Mouse (Mus musculus) midbrain, postnatal 0 days (tissue): ENCODE data around the gene 4933430I17Rik. TPM values are rescaled to one million over a fixed set of nuclear protein-coding genes. Genes with fewer than 3 reads are reported as not detected.

ENCODE experiments used
- ATAC-seq: fragments of 200-750 bp; cut with Nextera tagmentation; 2 replicates; pipeline ENCODE4 v1.8.0; 2017; ENCODE audit warnings: moderate number of reproducible peaks, mild to moderate bottlenecking, moderate TSS enrichment, moderate library complexity; ENCODE audit not compliant: low FRiP score
- DNase-seq: peaks from one replicate; pipeline ENCODE4 v3.0.0-alpha.2; 2015; ENCODE audit warnings: low spot score
- H3K27ac ChIP-seq: fragments of 300-500 bp; sonication (generic); 2 replicates; pipeline ENCODE4 v1.5.1; 2014; ENCODE audit warnings: low read depth, mild to moderate bottlenecking, low read length, mixed read lengths
- H3K27me3 ChIP-seq: fragments of 300-500 bp; sonication (generic); 2 replicates; pipeline ENCODE4 v1.6.1; 2014; ENCODE audit warnings: low read length, control low read depth, mixed read lengths; ENCODE audit not compliant: insufficient read depth
- H3K36me3 ChIP-seq: fragments of 300-500 bp; sonication (generic); 2 replicates; pipeline ENCODE4 v1.6.1; 2014; ENCODE audit warnings: low read length, control low read depth, mixed read lengths; ENCODE audit not compliant: insufficient read depth
- H3K4me1 ChIP-seq: fragments of 300-500 bp; sonication (generic); 2 replicates; pipeline ENCODE4 v1.6.1; 2014; ENCODE audit warnings: mild to moderate bottlenecking, control low read depth, antibody characterized with exemption, low read length, mixed read lengths; ENCODE audit not compliant: insufficient read depth
- H3K4me2 ChIP-seq: fragments of 300-500 bp; sonication (generic); 2 replicates; pipeline ENCODE4 v1.6.1; 2014; ENCODE audit warnings: low read depth, mild to moderate bottlenecking, low read length, mixed read lengths; ENCODE audit not compliant: poor library complexity, severe bottlenecking
- H3K4me3 ChIP-seq: fragments of 300-500 bp; sonication (generic); 2 replicates; pipeline ENCODE4 v1.5.1; 2014; ENCODE audit warnings: low read depth, mild to moderate bottlenecking, low read length, moderate library complexity
- H3K9ac ChIP-seq: fragments of 300-500 bp; sonication (generic); replicated peaks from 2 replicates; pipeline ENCODE4 v1.6.1; 2014; ENCODE audit warnings: mild to moderate bottlenecking, low read length, moderate library complexity, mixed read lengths; ENCODE audit not compliant: poor library complexity, severe bottlenecking
- H3K9me3 ChIP-seq: fragments of 300-500 bp; sonication (generic); 2 replicates; pipeline ENCODE4 v1.6.1; 2016; ENCODE audit warnings: low read length, control low read depth
- CTCF ChIP-seq: IDR thresholded peaks from 2 replicates; pipeline ENCODE4 v1.5.1; 2016; ENCODE audit warnings: antibody characterized with exemption, mild to moderate bottlenecking
- WGBS: fragments of 180-500 bp; shearing (Covaris S2); extraction: QIAGEN DNeasy Blood & Tissue Kit; methylation state at CpG from one replicate; pipeline ENCODE4 v1.1.7; 2014; 5-methylcytosine and 5-hydroxymethylcytosine counted together
- polyA plus RNA-seq: library from polyadenylated mRNA; unstranded; fragments of >200 nt; fragmentation: Nextera tagmentation; extraction: Ambion mirVana; gene quantifications from 2 replicates; pipeline ENCODE4 v1.2.1, GENCODE M21; 2015
- total RNA-seq: library from RNA; depleted of rRNA; stranded (reverse); fragments of >200 nt; gene quantifications from 2 replicates; pipeline ENCODE4 v1.2.3, GENCODE M21; 2014

4933430I17Rik gene
- total and polyA plus RNA-seq, 2 experiments from 2014 or later, result 0.38 to 0.80 TPM

DNA sequence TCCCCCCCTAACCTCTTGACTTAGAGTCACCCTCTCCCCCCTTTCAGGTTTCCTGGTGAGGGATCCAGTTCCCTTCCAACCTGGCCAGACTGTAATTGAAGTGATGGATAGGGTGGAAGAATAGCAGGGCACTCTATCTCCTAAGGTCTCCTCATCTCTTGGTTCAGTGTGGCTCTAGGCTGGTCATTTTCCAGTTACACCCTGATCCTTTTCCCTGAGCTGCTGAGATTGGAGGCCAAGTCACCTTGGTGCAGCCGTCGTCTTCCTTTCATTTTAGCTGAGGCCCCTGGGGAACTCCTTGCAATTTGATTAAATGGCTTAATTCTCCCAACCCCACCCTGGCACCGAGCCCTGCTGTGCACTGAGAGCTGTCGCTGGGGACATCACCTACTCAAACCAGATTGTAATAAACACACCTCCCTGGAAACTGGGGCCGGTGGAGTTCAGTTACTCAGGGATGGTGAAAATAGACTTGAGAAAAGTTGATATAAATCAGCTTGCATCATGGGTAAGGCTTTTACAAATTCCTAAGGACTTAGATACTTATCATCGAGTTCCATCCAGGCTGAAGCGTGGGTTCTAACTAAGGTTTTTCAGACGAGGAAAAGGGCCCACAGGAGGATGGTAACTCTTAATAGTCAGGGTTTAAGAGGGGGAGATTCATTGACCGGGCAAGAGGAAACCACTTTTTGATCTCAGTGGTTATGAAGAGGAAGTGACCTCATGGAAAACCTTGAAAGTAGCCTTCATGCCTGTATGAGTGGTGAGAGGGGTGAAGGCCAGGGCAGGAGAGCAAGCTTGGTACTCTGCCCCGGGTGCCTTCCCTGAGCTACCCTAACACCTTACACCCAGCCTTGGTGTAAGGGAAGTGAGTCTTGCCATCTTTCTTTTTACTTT is 44.2 kb upstream of the 4933430I17Rik start:
- H3K36me3 ChIP-seq, result no peaks in the 10 kb centered on the region
- no peak for TF ChIP-seq CTCF
- no peaks in the 10 kb centered on the region for H3K4me1 ChIP-seq
- H3K9ac ChIP-seq, result no peak overlapping the region
- H3K27me3 ChIP-seq, result 0 out of 2 replicates have a peak, but pooled peaks cover 4% of the 10 kb centered on the region
- H3K4me3 ChIP-seq, result no peak overlapping the region
- peak; percentile 21; the same call in 1 of the 2 replicates for ATAC-seq
- WGBS, result 46% methylated on average over 10 of the region's 10 CpGs
- H3K27ac ChIP-seq, result no peak overlapping the region
- no peak overlapping the region for H3K4me2 ChIP-seq
- no peak for DNase-seq
- H3K9me3 ChIP-seq, result no peaks in the 10 kb centered on the region

DNA sequence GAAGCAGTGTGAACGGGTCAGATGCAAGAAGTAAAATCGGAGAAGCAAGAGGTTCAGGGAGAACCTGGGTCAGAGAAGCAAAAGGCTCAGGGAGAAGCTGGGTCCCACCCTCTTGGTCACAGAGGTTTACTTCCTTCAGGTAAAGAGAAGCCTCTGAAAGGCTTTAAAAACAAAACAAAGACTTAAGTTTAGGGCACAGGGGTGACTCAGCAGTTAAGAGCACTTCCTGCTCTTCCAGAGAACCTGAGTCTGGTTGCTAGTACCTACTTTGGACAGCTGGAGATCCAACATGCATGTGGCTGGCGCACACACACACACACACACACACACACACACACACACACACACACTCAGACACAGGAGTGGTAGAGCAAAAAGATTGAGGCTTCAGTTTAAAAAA is 40.2 kb upstream of the 4933430I17Rik start:
- DNase-seq, result no peak
- ATAC-seq, result no peak
- no peaks in the 10 kb centered on the region for H3K36me3 ChIP-seq
- H3K9me3 ChIP-seq, result no peaks in the 10 kb centered on the region
- H3K27ac ChIP-seq, result no peak overlapping the region
- no peak overlapping the region for H3K9ac ChIP-seq
- TF ChIP-seq CTCF, result no peak
- WGBS, result 81% methylated on average over 3 of the region's 3 CpGs
- H3K27me3 ChIP-seq, result no peaks in the 10 kb centered on the region
- H3K4me3 ChIP-seq, result no peak overlapping the region
- no peaks in the 10 kb centered on the region for H3K4me1 ChIP-seq
- H3K4me2 ChIP-seq, result no peak overlapping the region

GRCm38 (mm10) chr4:62485450-62486161 is 39.6 kb upstream of the 4933430I17Rik start:
- no peak for DNase-seq
- Histone ChIP-seq H3K4me1 (no peaks in the 10 kb centered on the region), H3K9me3 (no peaks in the 10 kb centered on the region), H3K4me3 (no peak overlapping the region), H3K9ac (no peak overlapping the region), H3K27ac (no peak overlapping the region), H3K36me3 (no peaks in the 10 kb centered on the region), H3K27me3 (no peaks in the 10 kb centered on the region), H3K4me2 (no peak overlapping the region)
- ATAC-seq, result no peak
- WGBS, result 86% methylated on average over 8 of the region's 8 CpGs
- no peak for TF ChIP-seq CTCF

DNA sequence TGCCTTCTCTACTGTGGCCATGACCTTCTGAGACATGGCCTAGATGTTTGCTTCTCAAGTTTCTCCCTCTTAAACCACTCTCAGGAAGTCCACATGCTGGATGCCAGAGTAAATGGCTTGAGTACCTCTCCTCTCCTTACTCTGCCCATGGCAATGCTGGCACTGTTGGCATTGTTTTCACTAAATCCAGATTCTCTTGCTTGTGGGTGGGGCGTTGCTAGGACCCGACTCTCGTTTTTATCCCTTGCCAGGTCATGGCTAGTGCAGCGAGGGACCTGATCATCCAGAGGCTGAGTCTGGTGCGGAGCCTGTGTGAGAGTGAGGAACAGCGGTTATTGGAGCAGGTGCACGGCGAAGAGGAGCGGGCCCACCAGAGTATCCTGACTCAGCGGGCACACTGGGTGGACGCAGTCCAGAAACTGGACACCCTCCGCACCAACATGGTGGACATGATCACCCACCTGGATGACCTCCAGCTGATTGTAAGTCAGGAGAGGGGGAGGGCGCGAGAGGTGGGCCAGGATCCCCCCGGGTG is 38.9 kb upstream of the 4933430I17Rik start:
- no peak for ATAC-seq
- Histone ChIP-seq H3K4me2 (no peak overlapping the region), H3K4me3 (no peak overlapping the region), H3K4me1 (no peaks in the 10 kb centered on the region), H3K9me3 (no peaks in the 10 kb centered on the region), H3K36me3 (no peaks in the 10 kb centered on the region), H3K27ac (no peak overlapping the region), H3K27me3 (no peaks in the 10 kb centered on the region), H3K9ac (no peak overlapping the region)
- WGBS, result 92% methylated on average over 15 of the region's 15 CpGs
- DNase-seq, result no peak
- no peak for TF ChIP-seq CTCF

- no peak for TF ChIP-seq CTCF
- Histone ChIP-seq H3K27ac (no peak overlapping the region), H3K9ac (no peak overlapping the region), H3K9me3 (no peaks in the 10 kb centered on the region), H3K36me3 (no peaks in the 10 kb centered on the region), H3K4me2 (no peak overlapping the region), H3K4me1 (no peaks in the 10 kb centered on the region), H3K27me3 (no peaks in the 10 kb centered on the region), H3K4me3 (no peak overlapping the region)
- no peak for DNase-seq
- no peak for ATAC-seq
- 92% methylated on average over 5 of the region's 5 CpGs for WGBS
These were observed 38.0 kb upstream of the 4933430I17Rik start for GRCm38 (mm10) chr4:62487172-62487571.

DNA sequence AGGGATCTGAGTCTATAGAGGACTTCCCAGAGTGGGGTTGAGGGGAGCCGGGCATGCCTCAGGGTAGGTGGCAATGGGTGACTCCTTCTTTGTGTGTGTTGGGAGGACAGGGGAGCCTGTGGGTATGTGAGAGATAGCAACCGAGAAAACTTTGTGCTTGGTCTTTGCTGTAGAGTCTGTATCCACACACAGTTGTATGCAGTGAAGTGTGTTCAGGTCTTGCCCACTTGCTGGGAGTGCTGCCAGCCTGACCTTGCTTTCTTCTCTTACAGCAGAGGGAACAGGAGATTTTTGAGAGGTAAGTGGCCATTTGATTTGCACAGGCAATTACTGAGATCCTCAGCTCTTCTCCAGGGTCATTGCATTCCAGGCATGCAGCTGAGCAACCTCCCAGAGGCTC is 37.3 kb upstream of the 4933430I17Rik start:
- Histone ChIP-seq H3K4me3 (no peak overlapping the region), H3K27me3 (no peaks in the 10 kb centered on the region), H3K27ac (no peak overlapping the region), H3K36me3 (no peaks in the 10 kb centered on the region), H3K9ac (no peak overlapping the region), H3K4me1 (no peaks in the 10 kb centered on the region), H3K9me3 (no peaks in the 10 kb centered on the region), H3K4me2 (no peak overlapping the region)
- TF ChIP-seq CTCF, result no peak
- ATAC-seq, result no peak
- 97% methylated on average over 2 of the region's 2 CpGs for WGBS
- DNase-seq, result no peak
